Comparison of ENCODE assay signal across 21 mouse cellular contexts in genomic region chr1:134625325-134625724, GRCm38 (mm10). TPM values are rescaled to one million over a fixed set of nuclear protein-coding genes. Genes with fewer than 3 reads are reported as not detected.
DNase-seq lines count a peak whose midpoint lies in the region; ATAC-seq and TF ChIP-seq lines count a peak whose summit lies in the region.
"Had no signal": no experiment of that assay in that cellular context is flagged by ENCODE, and none has a peak within 500 bp of the region (broad histone marks: within the 10 kb centered on the region; RNA-seq: fewer than 3 reads in every experiment).

No protein-coding gene starts in this region.

- intact Hi-C loops in left cerebral cortex, adult 2 months (cut with DNase I): loop anchor here (10.0 kb wide), 1 partner anchor 271 kb away; no protein-coding TSS in a partner anchor
- intact Hi-C loops in left cerebral cortex, postnatal 10 days (cut with DNase I): no loop called here

- H3K4me3 ChIP-seq in left cerebral cortex, adult 2 months: no peak overlapping the region
- H3K4me3 ChIP-seq: embryonic facial prominence, embryonic 10.5 days; embryonic facial prominence, embryonic 12.5 days; forebrain, embryonic 13.5 days; forebrain, embryonic 15.5 days had no signal

- ATAC-seq in frontal cortex, adult (ENCODE audit: low TSS enrichment): peak; percentile 93
- no peak for ATAC-seq in megakaryocyte-erythroid progenitor cell, adult 5-6 weeks (replicated peaks; ENCODE audit: low FRiP score, low TSS enrichment, poor library complexity, severe bottlenecking)
- ATAC-seq: forebrain, embryonic 13.5 days; forebrain, embryonic 15.5 days had no signal

- TF ChIP-seq CTCF in left cerebral cortex, adult 2 months (IDR thresholded peaks at IDR 0.05): no peak

- DNase-seq in frontal cortex, postnatal 14 days (ENCODE audit: low spot score in 2 of 2): no peak
- DNase-seq in left cerebral cortex, adult 2 months (ENCODE audit: extremely low spot score in 1 of 2, low spot score in 2 of 2): no peak
- DNase-seq in left cerebral cortex, postnatal 10 days (ENCODE audit: extremely low spot score in 1 of 2, low spot score in 2 of 2): no peak
- peak; percentile 55 to 63 for DNase-seq in right cerebral cortex, postnatal 10 days (ENCODE audit: low spot score in 2 of 2)
- DNase-seq in right cerebral cortex, postnatal 4 days: no peak
- DNase-seq in telencephalon, adult 2 months (ENCODE audit: low read depth, low spot score): peak; percentile 65
- DNase-seq: adrenal gland, adult 2 months; adrenal gland, postnatal 10 days; adrenal gland, postnatal 25 days; cerebellum, adult 11-12 months; cerebellum, adult 2 months; cerebellum, adult 9-10 months; cerebellum, postnatal 10 days; cerebellum, postnatal 25 days had no signal

- 0 out of 2 replicates have a peak overlapping the region, but pooled peaks have one; percentile 40 for H3K27ac ChIP-seq in left cerebral cortex, adult 2 months
- H3K27ac ChIP-seq: embryonic facial prominence, embryonic 10.5 days; embryonic facial prominence, embryonic 12.5 days; forebrain, embryonic 13.5 days; forebrain, embryonic 15.5 days had no signal

RNA-seq across cellular contexts. Expression of gene Syt2, which starts 21.2 kb away (rescaled TPM):
- total RNA-seq in left cerebral cortex, adult 2 months (2021): 10 to 100 TPM; 57.7 to 62.5 TPM
- 10 to 100 TPM; 17.5 to 23.2 TPM for total RNA-seq in left cerebral cortex, postnatal 10 days (2021)
- 0.33 TPM in 1 of 2 replicates, not detected in the other for total RNA-seq in megakaryocyte-erythroid progenitor cell, adult 5-6 weeks (2014; fragmentation: Nextera tagmentation)
- total RNA-seq in megakaryocyte-erythroid progenitor cell, adult 5-6 weeks (2017): 0.05 TPM in 1 of 2 replicates, not detected in the other
- total RNA-seq: MEL had no signal

Comparison
In these comparisons a context has a peak if more than half of its experiments do, and no peak if none do; other contexts are left out.
1. DNase-seq: peak in right cerebral cortex, postnatal 10 days (2 of 2) and telencephalon, adult 2 months (single experiment); none in frontal cortex, postnatal 14 days (0 of 2), left cerebral cortex, adult 2 months (0 of 2), left cerebral cortex, postnatal 10 days (0 of 2) and right cerebral cortex, postnatal 4 days (single experiment).
2. RNA of gene Syt2, which starts 21.2 kb away (total RNA-seq): 57.7 to 62.5 TPM in left cerebral cortex, adult 2 months and 17.5 to 23.2 TPM in left cerebral cortex, postnatal 10 days; 0.05 to 0.33 TPM in megakaryocyte-erythroid progenitor cell, adult 5-6 weeks; every median in the first group is over 10 times any median in the second.